Mouse (Mus musculus): ENCODE data around the gene Cit. TPM values are rescaled to one million over a fixed set of nuclear protein-coding genes. Genes with fewer than 3 reads are reported as not detected.

Gene Cit
- polyA plus RNA-seq, 1 experiment, result 12.5 TPM

- H3K27ac ChIP-seq (ENCODE audit: insufficient read depth, low read depth, low read length), result no peak overlapping the region
- H3K4me3 ChIP-seq (ENCODE audit: insufficient read depth, low read length), result no peak overlapping the region
- peak; percentile 74 for TF ChIP-seq CTCF (IDR thresholded peaks at IDR 0.05; ENCODE audit: low read depth, low read length)
- no peak for TF ChIP-seq POLR2A (IDR thresholded peaks at IDR 0.05; ENCODE audit: borderline replicate concordance, low read depth, low read length)
- no peaks in the 10 kb centered on the region for H3K4me1 ChIP-seq (ENCODE audit: control insufficient read depth, insufficient read depth, low read length)
Observed at GRCm38 (mm10) chr5:115835291-115835690, 9.8 kb upstream of the Cit start.

DNA sequence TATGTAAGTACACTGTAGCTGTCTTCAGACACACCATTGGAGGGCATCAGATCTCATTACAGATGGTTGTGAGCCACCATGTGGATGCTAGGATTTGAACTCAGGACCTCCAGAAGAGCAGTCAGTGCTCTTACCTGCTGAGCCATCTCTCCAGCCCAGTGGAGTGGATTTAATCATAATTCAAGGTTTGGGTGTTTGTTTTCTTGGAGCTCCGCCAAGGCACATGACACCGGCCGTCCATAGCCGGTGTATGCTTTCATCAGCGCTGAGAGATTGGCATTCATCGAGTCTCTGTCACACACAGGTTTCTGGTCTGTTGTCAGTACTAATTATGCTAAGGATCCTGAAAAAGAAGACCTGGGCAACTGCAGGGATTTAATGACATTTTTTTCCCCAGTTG lies 7.0 kb upstream of the Cit start:
- TF ChIP-seq POLR2A (IDR thresholded peaks at IDR 0.05; ENCODE audit: borderline replicate concordance, low read depth, low read length) (no peak), CTCF (IDR thresholded peaks at IDR 0.05; ENCODE audit: low read depth, low read length) (no peak)
- Histone ChIP-seq H3K27ac (ENCODE audit: insufficient read depth, low read depth, low read length) (no peak overlapping the region), H3K4me1 (ENCODE audit: control insufficient read depth, insufficient read depth, low read length) (no peaks in the 10 kb centered on the region), H3K4me3 (ENCODE audit: insufficient read depth, low read length) (no peak overlapping the region)

GRCm38 (mm10) chr5:115840453-115840852 lies 4.6 kb upstream of the Cit start:
- H3K4me3 ChIP-seq (ENCODE audit: insufficient read depth, low read length), result no peak overlapping the region
- peaks cover 4% of the 10 kb centered on the region; the same call in 1 of the 2 replicates for H3K4me1 ChIP-seq (ENCODE audit: control insufficient read depth, insufficient read depth, low read length)
- H3K27ac ChIP-seq (ENCODE audit: insufficient read depth, low read depth, low read length), result no peak overlapping the region
- no peak for TF ChIP-seq POLR2A (IDR thresholded peaks at IDR 0.05; ENCODE audit: borderline replicate concordance, low read depth, low read length)
- TF ChIP-seq CTCF (IDR thresholded peaks at IDR 0.05; ENCODE audit: low read depth, low read length), result no peak

- no peak overlapping the region for H3K27ac ChIP-seq (ENCODE audit: insufficient read depth, low read depth, low read length)
- TF ChIP-seq CTCF (IDR thresholded peaks at IDR 0.05; ENCODE audit: low read depth, low read length) (no peak), POLR2A (IDR thresholded peaks at IDR 0.05; ENCODE audit: borderline replicate concordance, low read depth, low read length) (no peak)
- peaks cover 5% of the 10 kb centered on the region; the same call in 1 of the 2 replicates for H3K4me1 ChIP-seq (ENCODE audit: control insufficient read depth, insufficient read depth, low read length)
- H3K4me3 ChIP-seq (ENCODE audit: insufficient read depth, low read length), result no peak overlapping the region
Observed at GRCm38 (mm10) chr5:115840946-115841775, 3.9 kb upstream of the Cit start.

DNA sequence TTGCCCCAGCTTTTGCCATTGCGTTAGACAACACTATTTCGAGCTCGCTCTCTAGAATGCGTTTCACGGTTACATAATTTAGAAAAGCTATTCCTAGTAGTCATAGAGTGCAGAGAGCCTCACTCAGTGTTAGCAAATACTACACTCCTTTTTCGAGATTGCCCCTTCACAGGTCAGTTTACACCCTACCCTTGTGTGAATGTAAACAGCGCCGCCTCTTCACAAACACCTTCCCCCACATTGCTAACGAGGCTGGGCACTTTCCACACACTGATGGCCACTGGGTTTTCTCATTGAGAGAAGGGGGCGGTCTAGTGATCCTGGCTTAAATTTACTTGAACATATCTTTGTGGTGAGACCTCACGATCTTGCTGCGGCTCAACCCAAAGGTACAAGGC lies 711 bp upstream of the Cit start:
- Histone ChIP-seq H3K4me3 (ENCODE audit: insufficient read depth, low read length) (peak overlapping the region; percentile 86), H3K27ac (ENCODE audit: insufficient read depth, low read depth, low read length) (no peak overlapping the region), H3K4me1 (ENCODE audit: control insufficient read depth, insufficient read depth, low read length) (peaks cover 5% of the 10 kb centered on the region; the same call in 1 of the 2 replicates)
- TF ChIP-seq CTCF (IDR thresholded peaks at IDR 0.05; ENCODE audit: low read depth, low read length), result no peak
- TF ChIP-seq POLR2A (IDR thresholded peaks at IDR 0.05; ENCODE audit: borderline replicate concordance, low read depth, low read length), result no peak

- peaks cover 5% of the 10 kb centered on the region; the same call in 1 of the 2 replicates for H3K4me1 ChIP-seq (ENCODE audit: control insufficient read depth, insufficient read depth, low read length)
- peak overlapping the region; percentile 86 for H3K4me3 ChIP-seq (ENCODE audit: insufficient read depth, low read length)
- H3K27ac ChIP-seq (ENCODE audit: insufficient read depth, low read depth, low read length), result no peak overlapping the region
- TF ChIP-seq POLR2A (IDR thresholded peaks at IDR 0.05; ENCODE audit: borderline replicate concordance, low read depth, low read length) (no peak), CTCF (IDR thresholded peaks at IDR 0.05; ENCODE audit: low read depth, low read length) (no peak)
Observed at GRCm38 (mm10) chr5:115845635-115846174, 627 bp downstream of the Cit start.

DNA sequence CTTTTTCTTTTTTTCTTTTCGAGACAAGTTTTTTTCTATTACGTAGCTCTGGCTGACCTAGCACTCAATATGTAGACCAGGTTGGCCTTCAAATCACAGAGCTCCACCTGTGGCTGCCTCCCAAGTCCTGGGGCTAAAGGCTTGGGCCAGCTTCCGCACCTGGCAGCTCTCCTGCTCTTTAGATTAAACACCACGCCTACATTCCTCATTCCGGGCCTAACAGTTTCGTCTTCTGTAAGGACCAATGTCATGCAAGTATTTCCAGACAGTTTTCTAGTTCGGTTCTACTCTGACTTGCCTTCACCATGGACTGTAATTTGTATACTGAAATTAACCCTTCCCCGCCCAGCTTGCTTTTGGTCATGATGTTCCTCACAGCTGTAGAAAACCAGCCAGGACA lies 2.1 kb downstream of the Cit start:
- H3K27ac ChIP-seq (ENCODE audit: insufficient read depth, low read depth, low read length), result no peak overlapping the region
- H3K4me3 ChIP-seq (ENCODE audit: insufficient read depth, low read length), result no peak overlapping the region
- TF ChIP-seq CTCF (IDR thresholded peaks at IDR 0.05; ENCODE audit: low read depth, low read length) (no peak), POLR2A (IDR thresholded peaks at IDR 0.05; ENCODE audit: borderline replicate concordance, low read depth, low read length) (no peak)
- peaks cover 11% of the 10 kb centered on the region for H3K4me1 ChIP-seq (ENCODE audit: control insufficient read depth, insufficient read depth, low read length)

DNA sequence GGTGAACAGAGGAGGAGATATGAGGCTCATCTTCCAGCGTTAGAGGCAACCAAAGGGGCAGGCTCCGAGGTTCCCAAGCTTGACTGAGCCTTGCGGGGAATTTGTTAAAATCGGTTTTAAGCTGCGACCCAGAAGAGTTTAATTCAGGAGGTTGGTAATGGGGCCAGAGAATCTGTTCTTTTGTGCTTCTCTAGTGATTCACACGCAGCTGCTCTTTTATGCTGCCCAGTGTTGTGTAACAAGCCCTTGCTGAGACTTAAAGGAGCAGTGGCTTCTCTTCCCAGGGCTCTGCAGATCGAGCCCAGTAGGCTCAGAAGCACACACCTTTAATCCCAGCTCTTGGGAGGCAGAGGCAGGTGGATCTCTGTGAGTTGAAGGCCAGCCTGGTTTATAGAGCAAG lies 3.4 kb downstream of the Cit start:
- Histone ChIP-seq H3K27ac (ENCODE audit: insufficient read depth, low read depth, low read length) (no peak overlapping the region), H3K4me1 (ENCODE audit: control insufficient read depth, insufficient read depth, low read length) (peaks cover 11% of the 10 kb centered on the region), H3K4me3 (ENCODE audit: insufficient read depth, low read length) (no peak overlapping the region)
- TF ChIP-seq CTCF (IDR thresholded peaks at IDR 0.05; ENCODE audit: low read depth, low read length), result no peak
- TF ChIP-seq POLR2A (IDR thresholded peaks at IDR 0.05; ENCODE audit: borderline replicate concordance, low read depth, low read length), result no peak

GRCm38 (mm10) chr5:115849263-115849829 lies 4.3 kb downstream of the Cit start:
- Histone ChIP-seq H3K4me1 (ENCODE audit: control insufficient read depth, insufficient read depth, low read length) (peaks cover 10% of the 10 kb centered on the region), H3K27ac (ENCODE audit: insufficient read depth, low read depth, low read length) (no peak overlapping the region), H3K4me3 (ENCODE audit: insufficient read depth, low read length) (no peak overlapping the region)
- TF ChIP-seq POLR2A (IDR thresholded peaks at IDR 0.05; ENCODE audit: borderline replicate concordance, low read depth, low read length) (no peak), CTCF (IDR thresholded peaks at IDR 0.05; ENCODE audit: low read depth, low read length) (no peak)
